Mouse (Mus musculus): ENCODE data around the gene Lrsam1.

DNA sequence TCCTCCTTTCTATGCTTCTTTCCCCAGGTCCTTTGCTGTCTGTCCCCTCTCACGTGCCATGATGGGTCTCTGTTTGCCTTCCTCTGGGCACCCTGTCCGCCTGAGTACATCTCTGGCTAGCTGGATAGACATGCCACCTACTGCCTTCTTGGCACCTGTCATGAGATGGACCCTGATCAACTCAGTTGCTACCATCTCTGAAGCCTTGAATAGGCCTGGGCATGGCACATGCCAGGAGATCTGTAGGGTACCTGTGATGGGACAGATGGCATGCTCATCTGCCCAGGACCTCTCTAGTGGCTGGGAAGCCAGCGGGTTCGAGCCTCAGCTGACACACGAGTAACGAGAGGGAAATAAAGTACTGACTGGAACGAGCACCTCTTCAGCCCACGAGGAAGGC is 12.8 kb upstream of the Lrsam1 start:
- TF ChIP-seq CTCF (IDR thresholded peaks at IDR 0.05; ENCODE audit: low read depth, low read length), result no peak
- TF ChIP-seq GATA1 (IDR thresholded peaks at IDR 0.05; ENCODE audit: borderline replicate concordance, low read length), result no peak
